Mouse (Mus musculus) kidney, embryonic 15.5 days (tissue): Measurements from ENCODE around the gene Tnr. TPM values are rescaled to one million over a fixed set of nuclear protein-coding genes. Genes with fewer than 3 reads are reported as not detected.

ENCODE experiments used
- ATAC-seq: fragments of 200-750 bp; cut with Nextera tagmentation; replicated peaks from 2 replicates; pipeline ENCODE4 v1.8.0; 2017; ENCODE audit warnings: moderate TSS enrichment; ENCODE audit not compliant: low FRiP score
- H3K27ac ChIP-seq: fragments of 300-500 bp; sonication (generic); 2 replicates; pipeline ENCODE4 v1.5.1; 2015; ENCODE audit warnings: mild to moderate bottlenecking, inconsistent platforms
- H3K27me3 ChIP-seq: fragments of 300-500 bp; sonication (generic); 2 replicates; pipeline ENCODE4 v1.6.1; 2015; ENCODE audit warnings: inconsistent platforms
- H3K36me3 ChIP-seq: fragments of 300-500 bp; sonication (generic); 2 replicates; pipeline ENCODE4 v1.6.1; 2015; ENCODE audit warnings: inconsistent platforms
- H3K4me1 ChIP-seq: fragments of 300-500 bp; sonication (generic); 2 replicates; pipeline ENCODE4 v1.6.1; 2015; ENCODE audit warnings: inconsistent platforms
- H3K4me2 ChIP-seq: fragments of 300-500 bp; sonication (generic); 2 replicates; pipeline ENCODE4 v1.6.1; 2015; ENCODE audit warnings: moderate library complexity, mild to moderate bottlenecking, inconsistent platforms
- H3K4me3 ChIP-seq: fragments of 300-500 bp; sonication (generic); replicated peaks from 2 replicates; pipeline ENCODE4 v1.5.1; 2015; ENCODE audit warnings: mild to moderate bottlenecking, inconsistent platforms
- H3K9ac ChIP-seq: fragments of 300-500 bp; sonication (generic); 2 replicates; pipeline ENCODE4 v1.6.1; 2015; ENCODE audit warnings: mild to moderate bottlenecking, inconsistent platforms
- H3K9me3 ChIP-seq: fragments of 300-500 bp; sonication (generic); replicated peaks from 2 replicates; pipeline ENCODE4 v1.6.1; 2016; ENCODE audit warnings: inconsistent platforms
- WGBS: fragments of 180-500 bp; shearing (Covaris S2); methylation state at CpG from one replicate; pipeline ENCODE4 v1.1.7; 2015; ENCODE audit warnings: mixed read lengths; 5-methylcytosine and 5-hydroxymethylcytosine counted together
- polyA plus RNA-seq: library from polyadenylated mRNA; unstranded; fragments of >200 nt; fragmentation: Nextera tagmentation; extraction: Ambion mirVana; gene quantifications from 2 replicates; pipeline ENCODE4 v1.2.1, GENCODE M21; 2015

Gene Tnr
- polyA plus RNA-seq, 1 experiment from 2014 or later, result not detected

GRCm38 (mm10) chr1:159613561-159613960, 90.0 kb downstream of the Tnr start:
- Histone ChIP-seq H3K9me3 (no peaks in the 10 kb centered on the region), H3K4me3 (no peak overlapping the region), H3K27me3 (no peaks in the 10 kb centered on the region), H3K27ac (no peak overlapping the region), H3K4me1 (no peaks in the 10 kb centered on the region), H3K4me2 (no peak overlapping the region), H3K9ac (no peak overlapping the region), H3K36me3 (no peaks in the 10 kb centered on the region)
- WGBS, result 80% methylated on average over 4 of the region's 4 CpGs
- no peak for ATAC-seq

DNA sequence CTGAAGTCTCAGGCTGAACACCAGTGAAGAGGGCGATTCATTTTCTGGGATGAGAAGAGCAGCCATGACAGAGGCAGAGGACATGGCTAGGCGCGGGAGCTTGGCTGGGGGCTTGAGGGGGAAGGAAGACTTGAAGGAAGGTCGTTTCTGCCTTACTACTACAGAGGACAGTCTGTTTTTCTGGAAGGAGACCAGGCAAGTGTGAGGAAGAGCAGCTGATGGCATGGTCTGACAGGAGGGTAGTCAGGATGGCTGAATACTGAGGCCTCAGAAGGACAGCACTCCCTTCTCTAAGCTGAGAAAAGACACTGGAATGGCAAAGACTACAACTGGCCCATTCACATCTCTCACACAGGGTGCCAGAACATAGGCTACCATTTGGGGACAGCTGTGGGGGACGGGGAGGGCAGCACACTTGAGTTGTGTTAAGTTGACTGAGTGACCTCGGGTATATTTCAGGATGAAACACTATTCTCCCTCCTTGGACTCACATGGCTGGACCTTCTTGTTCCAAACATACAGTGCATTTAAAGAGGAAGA, 90.6 kb downstream of the Tnr start:
- H3K27ac ChIP-seq, result no peak overlapping the region
- H3K4me3 ChIP-seq, result no peak overlapping the region
- H3K9ac ChIP-seq, result no peak overlapping the region
- no peaks in the 10 kb centered on the region for H3K27me3 ChIP-seq
- no peaks in the 10 kb centered on the region for H3K9me3 ChIP-seq
- H3K4me1 ChIP-seq, result no peaks in the 10 kb centered on the region
- H3K36me3 ChIP-seq, result no peaks in the 10 kb centered on the region
- 73% methylated on average over 6 of the region's 6 CpGs for WGBS
- ATAC-seq, result no peak
- no peak overlapping the region for H3K4me2 ChIP-seq

- no peak overlapping the region for H3K4me2 ChIP-seq
- H3K4me3 ChIP-seq, result no peak overlapping the region
- no peaks in the 10 kb centered on the region for H3K9me3 ChIP-seq
- no peak for ATAC-seq
- 55% methylated on average over 16 of the region's 16 CpGs for WGBS
- no peak overlapping the region for H3K9ac ChIP-seq
- H3K36me3 ChIP-seq, result no peaks in the 10 kb centered on the region
- H3K27ac ChIP-seq, result no peak overlapping the region
- no peaks in the 10 kb centered on the region for H3K4me1 ChIP-seq
- H3K27me3 ChIP-seq, result no peaks in the 10 kb centered on the region
These were observed 91.3 kb downstream of the Tnr start for GRCm38 (mm10) chr1:159614644-159615431.

DNA sequence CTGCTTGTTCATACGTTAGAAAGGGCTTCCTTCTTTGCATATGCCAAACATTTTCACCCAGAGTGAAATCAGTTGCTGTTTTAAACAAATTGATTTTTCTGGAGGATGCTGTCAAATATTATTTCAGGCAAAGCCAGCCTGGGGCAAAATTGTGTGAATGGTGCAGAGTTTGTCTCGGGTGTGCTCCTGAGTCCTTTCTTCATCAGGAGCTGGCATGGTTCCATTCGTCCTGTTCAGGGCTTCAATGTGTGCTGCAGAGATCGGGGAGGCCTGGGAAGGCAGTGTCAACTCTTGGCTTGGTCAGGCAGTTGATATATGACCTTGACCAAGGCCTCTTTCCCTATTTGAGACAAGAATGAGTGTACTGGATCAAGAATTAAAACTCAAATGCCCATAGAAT, 92.1 kb downstream of the Tnr start:
- Histone ChIP-seq H3K9ac (no peak overlapping the region), H3K36me3 (no peaks in the 10 kb centered on the region), H3K27me3 (no peaks in the 10 kb centered on the region), H3K9me3 (no peaks in the 10 kb centered on the region), H3K4me3 (no peak overlapping the region), H3K27ac (no peak overlapping the region), H3K4me1 (no peaks in the 10 kb centered on the region), H3K4me2 (no peak overlapping the region)
- WGBS, result 65% methylated on average over 4 of the region's 4 CpGs
- ATAC-seq, result no peak

DNA sequence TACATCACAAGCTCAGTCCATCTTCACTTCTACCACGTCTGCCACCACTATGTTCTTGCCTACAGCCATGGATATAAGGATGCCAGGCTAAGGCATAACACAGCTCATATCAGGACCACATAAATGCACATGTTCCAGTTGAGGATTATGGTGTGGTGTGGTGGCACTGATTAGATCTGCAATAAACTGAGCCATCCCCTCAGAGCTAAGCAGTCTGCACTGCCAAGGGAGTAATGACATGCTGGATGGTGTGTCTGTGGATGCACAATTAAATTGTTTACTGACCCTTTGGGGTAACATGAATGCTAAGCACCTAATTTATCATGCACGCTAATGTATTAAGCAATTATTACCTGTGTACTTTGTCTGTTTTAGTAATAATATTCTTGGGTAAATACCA, 95.6 kb downstream of the Tnr start:
- H3K4me2 ChIP-seq, result no peak overlapping the region
- H3K27me3 ChIP-seq, result no peaks in the 10 kb centered on the region
- H3K4me1 ChIP-seq, result no peaks in the 10 kb centered on the region
- no peak overlapping the region for H3K27ac ChIP-seq
- no peak for ATAC-seq
- H3K4me3 ChIP-seq, result no peak overlapping the region
- H3K9ac ChIP-seq, result no peak overlapping the region
- H3K36me3 ChIP-seq, result no peaks in the 10 kb centered on the region
- WGBS, result 87% methylated on average over 2 of the region's 2 CpGs
- H3K9me3 ChIP-seq, result no peaks in the 10 kb centered on the region

DNA sequence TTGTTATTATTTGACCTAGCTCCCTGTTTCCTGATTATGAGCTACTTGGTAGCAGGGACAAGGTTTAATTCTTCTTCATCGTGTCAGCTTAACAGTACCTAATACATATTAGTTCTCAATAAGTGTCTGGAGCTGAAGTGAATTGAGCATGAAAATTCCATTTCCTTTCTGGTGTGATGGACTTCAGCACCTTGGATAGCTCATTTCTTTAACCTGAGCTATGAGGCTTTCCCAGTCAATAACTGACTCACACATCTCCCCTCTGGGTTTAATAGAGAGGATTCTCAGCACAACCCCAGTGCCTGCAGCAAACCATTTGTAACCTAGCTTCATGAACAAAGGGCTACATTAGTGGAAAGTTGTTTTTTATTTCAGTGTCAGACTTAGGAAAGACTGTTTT, 97.8 kb downstream of the Tnr start:
- H3K4me1 ChIP-seq, result no peaks in the 10 kb centered on the region
- no peak overlapping the region for H3K4me3 ChIP-seq
- 59% methylated on average over 1 of the region's 1 CpGs for WGBS
- H3K27me3 ChIP-seq, result no peaks in the 10 kb centered on the region
- H3K4me2 ChIP-seq, result no peak overlapping the region
- H3K9ac ChIP-seq, result no peak overlapping the region
- H3K27ac ChIP-seq, result no peak overlapping the region
- ATAC-seq, result no peak
- H3K9me3 ChIP-seq, result no peaks in the 10 kb centered on the region
- no peaks in the 10 kb centered on the region for H3K36me3 ChIP-seq

- no peaks in the 10 kb centered on the region for H3K9me3 ChIP-seq
- WGBS, result 78% methylated on average over 3 of the region's 3 CpGs
- no peaks in the 10 kb centered on the region for H3K36me3 ChIP-seq
- no peak overlapping the region for H3K9ac ChIP-seq
- no peaks in the 10 kb centered on the region for H3K27me3 ChIP-seq
- H3K4me2 ChIP-seq, result no peak overlapping the region
- H3K27ac ChIP-seq, result no peak overlapping the region
- no peaks in the 10 kb centered on the region for H3K4me1 ChIP-seq
- ATAC-seq, result no peak
- no peak overlapping the region for H3K4me3 ChIP-seq
These were observed 105.5 kb downstream of the Tnr start for GRCm38 (mm10) chr1:159629119-159629518.

- ATAC-seq, result no peak
- WGBS, result 81% methylated on average over 5 of the region's 5 CpGs
These were observed 106.4 kb downstream of the Tnr start for GRCm38 (mm10) chr1:159629822-159630589.

GRCm38 (mm10) chr1:159632558-159632957, 109.0 kb downstream of the Tnr start:
- H3K36me3 ChIP-seq, result no peaks in the 10 kb centered on the region
- no peak overlapping the region for H3K4me3 ChIP-seq
- no peak overlapping the region for H3K27ac ChIP-seq
- 80% methylated on average over 3 of the region's 3 CpGs for WGBS
- no peaks in the 10 kb centered on the region for H3K9me3 ChIP-seq
- no peak overlapping the region for H3K4me2 ChIP-seq
- no peaks in the 10 kb centered on the region for H3K27me3 ChIP-seq
- no peak overlapping the region for H3K9ac ChIP-seq
- H3K4me1 ChIP-seq, result no peaks in the 10 kb centered on the region
- ATAC-seq, result no peak

More at GRCm38 (mm10) chr1:159629822-159630589, 106.4 kb downstream of the Tnr start:
- Histone ChIP-seq H3K27ac (no peak overlapping the region), H3K27me3 (no peaks in the 10 kb centered on the region), H3K36me3 (no peaks in the 10 kb centered on the region), H3K9ac (no peak overlapping the region), H3K4me3 (no peak overlapping the region), H3K4me2 (no peak overlapping the region), H3K9me3 (no peaks in the 10 kb centered on the region), H3K4me1 (no peaks in the 10 kb centered on the region)

GRCm38 (mm10) chr1:159639408-159639807, 115.8 kb downstream of the Tnr start:
- Histone ChIP-seq H3K27ac (no peak overlapping the region), H3K4me1 (no peaks in the 10 kb centered on the region), H3K4me3 (no peak overlapping the region), H3K27me3 (no peaks in the 10 kb centered on the region), H3K9me3 (no peaks in the 10 kb centered on the region), H3K9ac (no peak overlapping the region), H3K36me3 (no peaks in the 10 kb centered on the region), H3K4me2 (no peak overlapping the region)
- no peak for ATAC-seq
- WGBS, result 87% methylated on average over 4 of the region's 4 CpGs

DNA sequence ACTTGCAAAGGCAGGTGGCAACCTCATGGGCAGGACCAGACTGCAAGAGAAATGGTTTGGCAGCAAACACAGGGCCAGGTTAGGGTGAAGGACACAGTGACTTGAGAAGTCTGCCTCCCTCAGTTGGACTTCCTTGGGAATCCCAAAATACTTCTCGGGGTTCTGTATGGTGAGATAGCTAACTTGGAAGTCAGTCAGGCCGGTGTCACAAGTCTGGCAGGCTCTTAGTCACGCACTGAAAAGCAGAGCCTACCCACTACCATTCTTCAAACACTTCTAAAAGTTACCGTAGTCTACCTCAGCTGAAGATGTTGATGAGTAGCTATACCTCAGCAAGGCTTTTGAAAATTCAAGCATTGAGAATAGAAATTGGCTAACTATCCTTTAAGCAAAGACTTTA, 122.2 kb downstream of the Tnr start:
- H3K27me3 ChIP-seq, result no peaks in the 10 kb centered on the region
- no peak for ATAC-seq
- 83% methylated on average over 4 of the region's 4 CpGs for WGBS

DNA sequence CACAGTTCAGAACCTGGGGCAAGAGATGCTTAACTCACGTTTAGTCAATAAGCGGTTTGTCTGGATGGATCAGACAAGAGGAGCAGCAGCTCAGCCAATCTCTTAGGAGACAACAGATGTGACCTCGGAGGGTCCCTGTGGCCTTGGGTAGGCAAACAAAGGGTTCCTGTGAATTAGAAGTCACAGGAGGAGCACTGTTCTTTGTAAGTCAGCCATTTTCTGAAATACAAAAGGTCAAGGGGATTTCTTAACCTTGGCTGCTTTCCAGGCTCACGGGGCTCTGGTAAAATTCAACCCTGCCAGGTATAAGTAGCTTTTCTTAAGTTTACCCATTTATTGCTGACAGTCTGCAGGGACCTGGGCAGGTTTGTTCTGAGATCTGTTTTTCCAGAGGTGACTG, 126.9 kb downstream of the Tnr start:
- Histone ChIP-seq H3K4me3 (no peak overlapping the region), H3K4me1 (0 out of 2 replicates have a peak, but pooled peaks cover 4% of the 10 kb centered on the region), H3K27me3 (no peaks in the 10 kb centered on the region), H3K9ac (no peak overlapping the region), H3K36me3 (no peaks in the 10 kb centered on the region), H3K9me3 (no peaks in the 10 kb centered on the region), H3K27ac (no peak overlapping the region), H3K4me2 (no peak overlapping the region)
- 60% methylated on average over 4 of the region's 4 CpGs for WGBS
- ATAC-seq, result no peak

More for the DNA sequence above, 122.2 kb downstream of the Tnr start:
- no peak overlapping the region for H3K27ac ChIP-seq
- H3K4me2 ChIP-seq, result no peak overlapping the region
- H3K36me3 ChIP-seq, result no peaks in the 10 kb centered on the region
- H3K4me1 ChIP-seq, result 0 out of 2 replicates have a peak, but pooled peaks cover 4% of the 10 kb centered on the region
- no peaks in the 10 kb centered on the region for H3K9me3 ChIP-seq
- H3K9ac ChIP-seq, result no peak overlapping the region
- no peak overlapping the region for H3K4me3 ChIP-seq
